ENCODE assay signal across 15 mouse cellular contexts in genomic region chr12:82486829-82487560, GRCm38 (mm10).
A peak's percentile ranks its signal among the peaks of the same experiment; 100 is the strongest.
DNase-seq lines count a peak whose midpoint lies in the region; ATAC-seq and TF ChIP-seq lines count a peak whose summit lies in the region.
"Had no signal": no experiment of that assay in that cellular context is flagged by ENCODE, and none has a peak within 500 bp of the region (broad histone marks: within the 10 kb centered on the region; RNA-seq: fewer than 3 reads in every experiment).

No protein-coding gene starts in this region.

- no peaks in the 10 kb centered on the region for H3K36me3 ChIP-seq in forebrain, postnatal 0 days (ENCODE audit: insufficient read depth)
- H3K36me3 ChIP-seq in forebrain, embryonic 11.5 days (ENCODE audit: control insufficient read depth, insufficient read depth, low read length), result no peaks in the 10 kb centered on the region
- H3K36me3 ChIP-seq in intestine, embryonic 14.5 days (ENCODE audit: control insufficient read depth, insufficient read depth, low read length), result no peaks in the 10 kb centered on the region
- no peaks in the 10 kb centered on the region for H3K36me3 ChIP-seq in intestine, postnatal 0 days (ENCODE audit: control insufficient read depth, insufficient read depth)
- no peaks in the 10 kb centered on the region for H3K36me3 ChIP-seq in liver, postnatal 0 days (replicated peaks; ENCODE audit: insufficient read depth, low read length)
- H3K36me3 ChIP-seq: forebrain, embryonic 15.5 days; midbrain, embryonic 12.5 days; neural tube, embryonic 12.5 days had no signal

- H3K27me3 ChIP-seq in forebrain, postnatal 0 days (ENCODE audit: insufficient read depth, low read length), result no peaks in the 10 kb centered on the region
- no peaks in the 10 kb centered on the region for H3K27me3 ChIP-seq in forebrain, embryonic 11.5 days (ENCODE audit: control insufficient read depth, insufficient read depth, low read length)
- no peaks in the 10 kb centered on the region for H3K27me3 ChIP-seq in intestine, embryonic 14.5 days (replicated peaks; ENCODE audit: control insufficient read depth, insufficient read depth, low read length)
- H3K27me3 ChIP-seq in intestine, postnatal 0 days (replicated peaks; ENCODE audit: control insufficient read depth, insufficient read depth, low read length), result no peaks in the 10 kb centered on the region
- H3K27me3 ChIP-seq in liver, postnatal 0 days (ENCODE audit: insufficient read depth, low read length), result no peaks in the 10 kb centered on the region
- H3K27me3 ChIP-seq: forebrain, embryonic 15.5 days; midbrain, embryonic 12.5 days; neural tube, embryonic 12.5 days had no signal

- DNase-seq in forebrain, postnatal 0 days, result peak; percentile 26
- no peak for DNase-seq in forebrain, embryonic 11.5 days (ENCODE audit: low spot score)
- peak; percentile 55 for DNase-seq in intestine, embryonic 14.5 days (ENCODE audit: low spot score)
- DNase-seq in brain, embryonic 14.5 days (ENCODE audit: low read depth), result peak; percentile 74
- no peak for DNase-seq in liver, postnatal 0 days
- no peak for DNase-seq in kidney, adult 18-20 months
- DNase-seq: adrenal gland, postnatal 10 days; kidney, adult 2 months; lung, postnatal 10 days; thymus, postnatal 25 days had no signal

- H3K9ac ChIP-seq in forebrain, postnatal 0 days, result no peak overlapping the region
- no peak overlapping the region for H3K9ac ChIP-seq in forebrain, embryonic 11.5 days (ENCODE audit: low read length)
- no peak overlapping the region for H3K9ac ChIP-seq in intestine, embryonic 14.5 days (ENCODE audit: low read length)
- no peak overlapping the region for H3K9ac ChIP-seq in intestine, postnatal 0 days (ENCODE audit: low read depth, low read length)
- H3K9ac ChIP-seq in liver, postnatal 0 days (replicated peaks), result no peak overlapping the region
- H3K9ac ChIP-seq: forebrain, embryonic 15.5 days; midbrain, embryonic 12.5 days; neural tube, embryonic 12.5 days had no signal

- H3K4me3 ChIP-seq in forebrain, postnatal 0 days (ENCODE audit: low read depth, low read length), result no peak overlapping the region
- H3K4me3 ChIP-seq in forebrain, embryonic 11.5 days (ENCODE audit: low read depth, low read length), result no peak overlapping the region
- H3K4me3 ChIP-seq in intestine, embryonic 14.5 days (ENCODE audit: low read depth, low read length), result no peak overlapping the region
- H3K4me3 ChIP-seq in intestine, postnatal 0 days (ENCODE audit: low read depth, low read length), result no peak overlapping the region
- no peak overlapping the region for H3K4me3 ChIP-seq in liver, postnatal 0 days (ENCODE audit: low read depth, low read length)
- H3K4me3 ChIP-seq: forebrain, embryonic 15.5 days; midbrain, embryonic 12.5 days; neural tube, embryonic 12.5 days had no signal

- TF ChIP-seq EP300 in liver, postnatal 0 days (IDR thresholded peaks at IDR 0.05; ENCODE audit: low read depth), result no peak

- H3K9me3 ChIP-seq in forebrain, postnatal 0 days (ENCODE audit: low read length), result no peaks in the 10 kb centered on the region
- no peaks in the 10 kb centered on the region for H3K9me3 ChIP-seq in forebrain, embryonic 11.5 days (ENCODE audit: control insufficient read depth, low read length)
- no peaks in the 10 kb centered on the region for H3K9me3 ChIP-seq in intestine, embryonic 14.5 days (ENCODE audit: control insufficient read depth, low read length)
- no peaks in the 10 kb centered on the region for H3K9me3 ChIP-seq in intestine, postnatal 0 days (ENCODE audit: control insufficient read depth)
- H3K9me3 ChIP-seq in liver, postnatal 0 days (ENCODE audit: low read length), result 0 out of 2 replicates have a peak, but pooled peaks cover 3% of the 10 kb centered on the region
- H3K9me3 ChIP-seq: forebrain, embryonic 15.5 days; midbrain, embryonic 12.5 days; neural tube, embryonic 12.5 days had no signal

- TF ChIP-seq CTCF in forebrain, postnatal 0 days (IDR thresholded peaks at IDR 0.05; ENCODE audit: low read depth), result no peak
- no peak for TF ChIP-seq CTCF in intestine, postnatal 0 days (IDR thresholded peaks at IDR 0.05; ENCODE audit: low read depth)
- no peak for TF ChIP-seq CTCF in brain, embryonic 14.5 days (IDR thresholded peaks at IDR 0.05; ENCODE audit: borderline replicate concordance, extremely low read depth, insufficient read depth, insufficient read length)
- TF ChIP-seq CTCF in liver, postnatal 0 days (IDR thresholded peaks at IDR 0.05; ENCODE audit: low read depth), result no peak

- H3K4me2 ChIP-seq in forebrain, postnatal 0 days (ENCODE audit: low read depth), result no peak overlapping the region
- no peak overlapping the region for H3K4me2 ChIP-seq in forebrain, embryonic 11.5 days (ENCODE audit: low read depth, low read length, severe bottlenecking)
- H3K4me2 ChIP-seq in intestine, embryonic 14.5 days (ENCODE audit: low read length), result no peak overlapping the region
- no peak overlapping the region for H3K4me2 ChIP-seq in intestine, postnatal 0 days (replicated peaks; ENCODE audit: low read depth)
- H3K4me2 ChIP-seq in liver, postnatal 0 days (ENCODE audit: low read depth, low read length), result no peak overlapping the region
- H3K4me2 ChIP-seq: forebrain, embryonic 15.5 days; midbrain, embryonic 12.5 days; neural tube, embryonic 12.5 days had no signal

- no peak overlapping the region for H3K27ac ChIP-seq in forebrain, postnatal 0 days (ENCODE audit: low read depth, low read length)
- H3K27ac ChIP-seq in forebrain, embryonic 11.5 days (ENCODE audit: low read depth, low read length), result no peak overlapping the region
- H3K27ac ChIP-seq in intestine, embryonic 14.5 days (ENCODE audit: low read depth), result 0 out of 2 replicates have a peak overlapping the region, but pooled peaks have one; percentile 51
- H3K27ac ChIP-seq in intestine, postnatal 0 days (ENCODE audit: low read depth, low read length), result no peak overlapping the region
- H3K27ac ChIP-seq in liver, postnatal 0 days (ENCODE audit: low read depth), result no peak overlapping the region
- H3K27ac ChIP-seq: forebrain, embryonic 15.5 days; midbrain, embryonic 12.5 days; neural tube, embryonic 12.5 days had no signal

- ATAC-seq in forebrain, postnatal 0 days, result no peak
- ATAC-seq in forebrain, embryonic 11.5 days (replicated peaks; ENCODE audit: low FRiP score), result no peak
- ATAC-seq in intestine, embryonic 14.5 days (replicated peaks; ENCODE audit: low FRiP score, low TSS enrichment, low read depth), result peak; percentile 50; the same call in 1 of the 2 replicates
- no peak for ATAC-seq in intestine, postnatal 0 days
- ATAC-seq in liver, postnatal 0 days, result peak; percentile 58; the same call in 1 of the 2 replicates
- ATAC-seq: CD4-positive, CD25-positive, alpha-beta regulatory T cell, adult 4 months; forebrain, embryonic 15.5 days had no signal

- no peaks in the 10 kb centered on the region for H3K4me1 ChIP-seq in forebrain, postnatal 0 days (ENCODE audit: insufficient read depth)
- H3K4me1 ChIP-seq in forebrain, embryonic 11.5 days (replicated peaks; ENCODE audit: control insufficient read depth, insufficient read depth, low read length), result no peaks in the 10 kb centered on the region
- no peaks in the 10 kb centered on the region for H3K4me1 ChIP-seq in intestine, embryonic 14.5 days (replicated peaks; ENCODE audit: control insufficient read depth, insufficient read depth, low read length)
- no peaks in the 10 kb centered on the region for H3K4me1 ChIP-seq in intestine, postnatal 0 days (replicated peaks; ENCODE audit: control insufficient read depth, insufficient read depth, low read length)
- H3K4me1 ChIP-seq in liver, postnatal 0 days (ENCODE audit: insufficient read depth), result peaks cover 3% of the 10 kb centered on the region; the same call in 1 of the 2 replicates
- H3K4me1 ChIP-seq: neural tube, embryonic 12.5 days had no signal

- WGBS in forebrain, postnatal 0 days, result 42% methylated on average over 6 of the region's 6 CpGs
- WGBS in forebrain, embryonic 11.5 days, result 42% methylated on average over 6 of the region's 6 CpGs
- 19% methylated on average over 6 of the region's 6 CpGs for WGBS in intestine, embryonic 14.5 days
- 43% methylated on average over 6 of the region's 6 CpGs for WGBS in intestine, postnatal 0 days
- 43% methylated on average over 6 of the region's 6 CpGs for WGBS in liver, postnatal 0 days (ENCODE audit: insufficient replicate concordance)

- no peak for TF ChIP-seq POLR2A in brain, embryonic 14.5 days (IDR thresholded peaks at IDR 0.05; ENCODE audit: borderline replicate concordance, extremely low read depth, insufficient read depth, insufficient read length, poor library complexity, severe bottlenecking)

Comparison
In these comparisons a context has a peak if more than half of its experiments do, and no peak if none do; other contexts are left out.
1. ATAC-seq: peak in intestine, embryonic 14.5 days (single experiment) and liver, postnatal 0 days (single experiment); none in forebrain, postnatal 0 days (single experiment), forebrain, embryonic 11.5 days (single experiment) and intestine, postnatal 0 days (single experiment).
2. DNase-seq: peak in forebrain, postnatal 0 days (single experiment), intestine, embryonic 14.5 days (single experiment) and brain, embryonic 14.5 days (single experiment); none in forebrain, embryonic 11.5 days (single experiment), liver, postnatal 0 days (single experiment) and kidney, adult 18-20 months (single experiment).